Mouse (Mus musculus): ENCODE measurements around the gene Glra1. TPM values are rescaled to one million over a fixed set of nuclear protein-coding genes. Genes with fewer than 3 reads are reported as not detected.

The Glra1 gene
- polyA plus RNA-seq, 1 experiment from 2014 or later = 0.39 TPM

- H3K27me3 ChIP-seq (replicated peaks; ENCODE audit: low read depth, poor library complexity, severe bottlenecking) = no peaks in the 10 kb centered on the region
- WGBS = 85% methylated on average over 10 of the region's 10 CpGs
- H3K9me3 ChIP-seq = no peaks in the 10 kb centered on the region
- peaks cover 25% of the 10 kb centered on the region for H3K4me1 ChIP-seq
- no peak for DNase-seq (ENCODE audit: low spot score)
- no peaks in the 10 kb centered on the region for H3K36me3 ChIP-seq (replicated peaks)
- no peak overlapping the region for H3K4me3 ChIP-seq
- no peak overlapping the region for H3K27ac ChIP-seq (replicated peaks)
These were observed 143.3 kb downstream of the Glra1 start for GRCm38 (mm10) chr11:55464707-55465106.

Small RNAs within 50 kb of the gene (microRNA-seq; reads per million reads assigned to microRNA genes)
- 0.91 reads per million for gene Mir7652

Other genes starting within 250 kb of the Glra1 start
- 269 and 310 TPM in 2 replicates for gene Sparc, start 185.0 kb downstream of the Glra1 start, polyA plus RNA-seq (2016; fragmentation: Nextera tagmentation; extraction: Ambion mirVana)
- gene Atox1, start 147.0 kb downstream of the Glra1 start, polyA plus RNA-seq (2016; fragmentation: Nextera tagmentation; extraction: Ambion mirVana) = 266 and 285 TPM in 2 replicates
- gene G3bp1, start 138.5 kb downstream of the Glra1 start, polyA plus RNA-seq (2016; fragmentation: Nextera tagmentation; extraction: Ambion mirVana) = 282 and 290 TPM in 2 replicates